Mouse (Mus musculus) spleen, adult 12 weeks (tissue): ENCODE results near the gene Gjd3.

Source experiments
- DNase-seq: peaks from one replicate; pipeline ENCODE4 v3.0.0; 2022; ENCODE audit warnings: low spot score

Gjd3 gene

GRCm38 (mm10) chr11:98981289-98981996 lies 1.4 kb downstream of the Gjd3 start:
- DNase-seq = no peak

DNA sequence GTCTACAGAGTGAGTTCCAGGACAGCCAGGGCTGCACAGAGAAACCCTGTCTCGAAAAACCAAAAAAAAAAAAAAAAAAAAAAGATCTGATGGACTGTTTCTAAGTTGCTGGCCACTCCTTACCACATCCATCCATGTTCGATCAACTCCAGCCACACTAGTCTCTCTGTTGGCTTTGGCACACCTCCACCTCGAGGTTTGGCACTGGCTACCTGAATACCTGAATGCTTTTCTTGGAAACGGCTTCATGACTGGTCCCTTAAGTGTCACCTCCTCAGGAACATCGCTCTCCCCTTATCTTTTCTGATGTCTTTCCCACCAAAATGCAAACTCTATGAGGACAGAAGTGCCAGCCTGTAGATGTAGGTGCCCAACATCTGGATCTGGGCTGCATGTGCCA lies 3.5 kb downstream of the Gjd3 start:
- DNase-seq = no peak

GRCm38 (mm10) chr11:98978526-98979148 lies 4.2 kb downstream of the Gjd3 start:
- DNase-seq = no peak

GRCm38 (mm10) chr11:98974871-98975719 lies 7.7 kb downstream of the Gjd3 start:
- peak; percentile 52 for DNase-seq

GRCm38 (mm10) chr11:98974213-98974612 lies 8.6 kb downstream of the Gjd3 start:
- DNase-seq = no peak

- DNase-seq = no peak
These were observed 9.2 kb downstream of the Gjd3 start for GRCm38 (mm10) chr11:98973584-98973983.

- DNase-seq = no peak
These were observed 9.9 kb downstream of the Gjd3 start for GRCm38 (mm10) chr11:98972801-98973360.

DNA sequence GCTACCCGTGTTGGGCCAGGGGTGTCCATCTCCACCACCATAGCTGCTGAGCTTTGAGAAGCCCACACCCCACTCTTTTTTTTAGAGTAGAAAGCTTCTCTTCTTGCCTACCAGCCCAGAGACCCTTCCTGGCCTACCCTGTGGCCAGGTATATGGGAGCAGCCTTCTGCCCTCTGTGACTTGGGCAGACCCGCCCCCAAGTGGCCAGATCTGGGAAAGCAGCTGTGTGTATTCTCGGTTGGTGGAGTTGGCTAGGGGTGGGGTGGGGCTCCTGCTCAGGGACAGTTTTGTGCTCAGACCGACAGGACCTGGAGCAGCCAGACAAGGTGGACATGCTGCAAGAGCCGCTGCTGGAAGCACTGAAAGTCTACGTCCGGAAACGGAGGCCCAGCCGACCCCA lies 10.6 kb downstream of the Gjd3 start:
- DNase-seq = peak; percentile 72

GRCm38 (mm10) chr11:98971316-98972031 lies 11.3 kb downstream of the Gjd3 start:
- DNase-seq = no peak

DNA sequence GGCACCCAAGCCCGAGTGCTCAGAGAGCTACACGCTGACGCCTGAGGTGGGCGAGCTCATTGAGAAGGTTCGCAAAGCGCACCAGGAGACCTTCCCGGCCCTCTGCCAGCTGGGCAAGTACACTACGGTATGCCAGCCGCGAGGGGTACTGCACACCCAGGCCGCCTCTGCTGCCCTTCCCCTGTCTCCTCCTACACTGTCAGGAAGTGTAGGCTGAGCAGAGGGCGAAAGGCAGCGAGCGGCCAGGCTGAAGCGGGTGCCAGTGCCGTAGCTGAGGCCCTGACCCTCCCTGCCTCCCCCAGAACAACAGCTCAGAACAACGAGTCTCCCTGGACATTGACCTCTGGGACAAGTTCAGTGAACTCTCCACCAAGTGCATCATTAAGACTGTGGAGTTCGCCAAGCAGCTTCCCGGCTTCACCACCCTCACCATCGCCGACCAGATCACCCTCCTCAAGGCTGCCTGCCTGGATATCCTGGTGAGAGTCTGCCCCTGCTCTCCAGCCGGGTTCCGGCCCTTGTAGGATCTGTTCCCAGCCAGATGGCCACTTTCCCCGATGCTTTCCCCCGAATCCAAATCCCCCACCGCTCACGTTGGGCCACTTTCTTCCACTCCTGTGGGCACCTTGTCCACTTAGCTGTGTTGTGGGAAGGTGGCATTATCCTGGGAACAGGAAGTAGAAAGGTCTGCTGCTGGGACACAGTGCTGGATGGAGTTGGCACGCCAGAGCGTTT lies 12.5 kb downstream of the Gjd3 start:
- DNase-seq = no peak

- DNase-seq = no peak
These were observed 13.3 kb downstream of the Gjd3 start for GRCm38 (mm10) chr11:98969496-98969927.

DNA sequence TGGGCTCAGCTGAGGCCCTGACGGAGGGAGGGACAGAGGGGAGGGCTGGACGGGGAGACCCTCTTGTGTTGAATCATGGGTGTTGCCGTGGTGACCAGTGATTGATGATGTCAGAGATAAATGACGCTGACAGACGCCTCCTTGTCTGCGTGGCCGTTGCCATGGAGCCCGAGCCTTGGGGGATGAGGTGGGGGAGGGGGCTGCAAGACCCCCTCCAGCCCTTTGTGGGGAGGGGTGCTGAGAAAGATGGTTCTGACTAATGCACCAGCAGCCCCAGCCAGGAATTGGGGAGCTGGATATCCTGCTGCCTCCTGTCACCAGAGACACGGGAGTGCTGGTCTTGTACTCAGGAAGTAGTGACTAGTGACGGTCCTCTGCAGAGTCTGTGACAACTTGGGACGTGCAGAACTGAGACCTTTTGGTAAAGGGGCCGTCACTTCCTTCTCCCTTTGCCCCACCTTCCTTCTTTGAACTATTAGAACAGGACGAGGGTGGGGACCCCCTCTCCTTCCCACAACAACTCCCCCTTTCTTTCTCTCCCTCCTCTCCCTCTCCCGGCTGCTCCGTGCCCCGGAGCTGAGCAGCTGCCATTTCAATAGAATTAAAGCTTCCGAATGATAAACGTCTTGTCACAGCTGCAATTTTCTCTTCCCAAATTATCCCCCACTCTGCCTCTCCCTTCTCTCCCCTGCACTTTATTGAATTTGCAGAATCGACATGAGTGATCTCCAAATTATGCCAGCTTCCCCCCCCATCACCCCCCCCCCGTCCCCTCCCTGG lies 13.9 kb downstream of the Gjd3 start:
- DNase-seq = no peak

- DNase-seq = no peak
These were observed 14.7 kb downstream of the Gjd3 start for GRCm38 (mm10) chr11:98968079-98968478.

- no peak for DNase-seq
These were observed 16.2 kb downstream of the Gjd3 start for GRCm38 (mm10) chr11:98966499-98967141.

- no peak for DNase-seq
These were observed 17.3 kb downstream of the Gjd3 start for GRCm38 (mm10) chr11:98965416-98966077.

DNA sequence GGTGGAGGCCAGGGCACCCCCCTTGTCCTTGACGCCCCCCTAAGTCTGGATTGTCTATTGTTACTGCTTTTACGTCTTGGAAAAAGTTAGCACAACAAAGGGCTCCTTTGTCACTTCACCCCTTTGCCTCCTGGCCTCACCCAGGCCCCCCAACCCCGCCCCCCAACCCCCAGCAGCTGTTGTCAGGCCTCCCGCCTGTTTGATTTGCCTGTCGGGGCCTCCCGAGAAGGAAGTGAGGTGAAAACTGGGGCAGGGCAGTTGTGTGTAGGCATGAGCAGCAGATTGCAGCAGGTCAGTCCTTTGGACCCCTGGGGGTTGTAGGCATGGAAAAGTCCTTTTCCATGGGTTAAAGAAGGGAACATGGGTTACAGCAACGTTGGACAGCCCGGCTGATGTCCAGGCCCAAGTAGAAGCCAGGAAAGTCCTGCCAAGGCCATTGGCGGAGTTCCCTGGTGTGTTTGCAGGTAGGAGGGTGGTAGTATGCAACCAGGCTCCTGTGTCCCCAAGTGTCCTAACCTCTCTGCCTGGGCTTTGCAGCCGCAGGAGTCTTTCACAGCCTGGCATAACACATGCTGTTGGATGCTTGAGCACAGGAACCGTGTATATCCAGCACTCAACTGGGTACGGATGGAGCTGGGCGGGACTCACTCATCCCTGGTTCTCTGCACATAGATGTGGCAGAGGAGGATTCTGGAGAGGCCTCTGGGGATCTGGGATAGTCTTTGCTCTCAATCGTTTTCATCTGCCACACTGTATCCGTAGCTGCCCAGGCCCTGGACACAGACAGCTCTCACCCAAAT lies 18.0 kb downstream of the Gjd3 start:
- DNase-seq = no peak

DNA sequence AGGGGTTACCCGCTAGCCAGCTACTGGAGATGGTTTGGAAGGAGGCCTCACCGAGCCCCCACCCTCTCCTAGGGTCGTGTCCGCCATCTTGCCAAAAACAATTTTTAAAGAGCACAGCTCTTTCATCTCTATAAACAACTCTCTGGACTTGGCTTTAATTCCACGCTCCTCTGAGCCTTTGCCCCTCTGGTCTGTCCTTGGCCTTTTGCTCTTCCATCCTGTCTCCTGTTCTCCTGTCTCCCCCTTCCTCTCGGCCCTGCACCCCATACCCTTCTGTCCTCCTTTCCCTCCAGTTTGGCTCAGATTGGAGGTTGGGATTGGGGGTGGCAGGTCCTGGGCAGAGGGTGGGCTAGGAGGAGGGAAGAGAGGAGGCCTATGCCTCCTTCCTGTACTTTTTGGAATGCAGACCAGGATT lies 18.6 kb downstream of the Gjd3 start:
- DNase-seq = no peak
